Mouse (Mus musculus) lung, postnatal 4 days (tissue): ENCODE results near the gene Itga5.
A peak's percentile ranks its signal among the peaks of the same experiment; 100 is the strongest.
"Not testable (repeated sequence)": the region's sequence is repeated elsewhere in the genome, so short reads cannot be mapped to it uniquely, and the experiment has no call there.

Experiments
- DNase-seq, 2 experiments: peaks; one replicate each; pipeline ENCODE4 v3.0.0; 2021

The Itga5 gene

DNA sequence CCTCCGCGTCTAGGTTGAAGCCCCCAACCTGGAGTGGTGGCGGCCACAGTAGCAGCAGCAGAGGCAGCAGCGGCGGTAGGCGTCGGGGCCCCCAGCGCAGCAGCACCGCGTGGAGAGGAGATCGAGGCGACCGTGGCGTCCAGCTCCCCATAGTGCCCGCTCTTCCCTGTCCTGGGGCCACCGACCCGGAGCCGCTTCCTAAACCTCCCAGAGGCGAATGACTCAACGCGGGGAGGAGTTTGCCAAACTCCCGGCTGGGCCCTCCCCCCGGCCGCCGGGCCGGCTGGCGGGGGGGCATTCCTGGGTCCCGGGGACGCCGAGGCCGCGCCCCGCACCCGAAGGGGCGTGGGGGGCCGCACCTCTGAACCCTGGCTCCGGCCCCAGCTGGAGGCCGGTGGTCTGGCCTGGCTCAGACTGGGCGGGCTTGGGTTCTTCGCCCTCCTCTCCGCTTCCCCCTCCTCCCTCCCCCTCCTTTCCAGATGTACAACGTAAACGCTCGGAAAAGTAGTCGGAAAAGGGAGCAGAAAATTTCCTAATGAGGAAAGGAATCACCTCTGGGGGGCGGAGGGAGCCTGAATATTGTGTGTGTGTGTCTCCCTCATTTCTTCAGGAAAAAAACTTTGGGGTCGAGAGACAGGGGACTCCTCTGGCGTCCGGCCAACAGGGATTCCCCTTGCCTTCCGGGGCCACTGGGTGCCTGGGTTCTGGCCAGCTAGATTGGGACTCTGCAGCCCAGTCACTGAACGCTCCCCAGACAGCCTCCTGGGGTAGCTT is at the start of gene Itga5:
TSS of gene Itga5 (minus strand) at position 388 of the 774 bp plus-strand sequence.
- DNase-seq, result peak; percentile 83 to 86

DNA sequence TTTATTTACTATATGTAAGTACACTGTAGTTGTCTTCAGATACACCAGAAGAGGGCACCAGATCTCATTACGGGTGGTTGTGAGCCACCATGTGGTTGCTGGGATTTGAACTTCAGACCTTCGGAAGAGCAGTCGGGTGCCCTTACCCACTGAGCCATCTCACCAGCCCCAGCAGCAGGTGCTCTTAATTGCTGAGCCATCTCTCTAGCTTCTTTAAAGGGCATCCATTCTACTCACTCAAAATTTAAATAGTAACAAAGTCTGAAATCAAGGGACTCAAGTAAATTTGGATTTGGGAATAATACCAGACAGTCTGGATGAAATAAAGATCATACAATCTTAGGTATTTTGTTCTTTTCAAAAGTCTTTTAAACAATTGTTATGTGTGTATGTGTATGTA is 39.0 kb upstream of the Itga5 start:
- DNase-seq, result not testable (repeated sequence)

DNA sequence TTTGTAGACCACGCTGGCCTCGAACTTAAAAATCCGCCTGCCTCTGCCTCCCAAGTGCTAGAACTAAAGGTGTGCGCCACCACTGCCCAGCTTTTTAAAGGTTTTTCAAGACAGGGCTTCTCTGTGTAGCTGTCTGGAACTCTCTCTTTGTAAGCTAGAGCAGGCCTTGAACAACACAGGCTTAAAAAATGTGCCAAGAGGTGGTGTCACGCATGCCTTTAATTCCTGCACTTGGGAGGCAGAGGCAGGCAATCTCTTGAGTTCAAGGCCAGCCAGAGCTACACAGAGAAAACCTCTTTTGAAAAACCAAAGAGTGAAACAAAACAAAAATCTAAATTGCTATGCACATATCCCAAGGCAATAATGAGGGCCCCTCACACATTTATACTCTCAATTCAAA is 34.8 kb upstream of the Itga5 start:
- DNase-seq, result no peak

DNA sequence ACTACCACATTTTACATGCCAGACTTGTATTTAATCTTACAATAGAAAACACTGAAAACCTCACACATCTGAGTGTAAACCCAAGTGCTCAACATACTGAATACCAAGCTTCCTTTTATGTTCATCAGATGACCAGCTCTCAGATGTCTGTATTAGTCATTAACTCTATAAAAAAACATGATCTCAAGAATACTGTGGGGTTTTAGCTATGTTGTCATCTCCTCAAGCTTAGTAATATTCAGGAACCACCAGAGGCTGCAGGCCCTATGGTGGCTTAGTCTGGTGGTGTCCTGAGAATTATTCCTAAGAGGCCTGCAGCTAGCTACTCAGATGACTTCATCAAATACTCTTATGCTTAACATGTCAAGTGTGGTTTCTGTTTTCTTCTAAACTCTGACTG is 27.0 kb upstream of the Itga5 start:
- no peak for DNase-seq

DNA sequence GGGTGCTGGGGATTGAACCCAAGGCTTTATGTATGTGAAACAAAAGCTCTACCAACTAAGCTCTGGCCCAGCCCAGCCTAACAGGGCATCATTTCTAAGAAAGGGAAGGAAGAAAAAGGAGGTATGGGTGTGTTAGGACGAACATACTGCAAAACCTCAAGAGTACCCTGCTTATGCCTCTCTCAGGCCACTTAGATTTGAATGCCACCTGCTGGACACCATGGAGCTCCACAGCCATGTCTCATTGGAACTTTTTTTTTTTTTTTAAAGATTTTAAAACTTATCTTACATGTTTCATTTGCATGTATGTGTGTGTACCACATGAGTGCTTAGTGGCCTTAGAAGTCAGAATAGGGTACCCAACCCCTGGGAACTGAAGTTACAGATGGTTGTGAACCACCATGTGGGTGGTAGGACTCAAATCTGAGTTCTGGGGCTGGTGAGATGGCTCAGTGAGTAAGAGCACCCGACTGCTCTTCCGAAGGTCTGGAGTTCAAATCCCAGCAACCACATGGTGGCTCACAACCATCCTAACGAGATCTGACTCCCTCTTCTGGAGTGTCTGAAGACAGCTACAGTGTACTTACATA is 22.1 kb upstream of the Itga5 start:
- no peak for DNase-seq

DNA sequence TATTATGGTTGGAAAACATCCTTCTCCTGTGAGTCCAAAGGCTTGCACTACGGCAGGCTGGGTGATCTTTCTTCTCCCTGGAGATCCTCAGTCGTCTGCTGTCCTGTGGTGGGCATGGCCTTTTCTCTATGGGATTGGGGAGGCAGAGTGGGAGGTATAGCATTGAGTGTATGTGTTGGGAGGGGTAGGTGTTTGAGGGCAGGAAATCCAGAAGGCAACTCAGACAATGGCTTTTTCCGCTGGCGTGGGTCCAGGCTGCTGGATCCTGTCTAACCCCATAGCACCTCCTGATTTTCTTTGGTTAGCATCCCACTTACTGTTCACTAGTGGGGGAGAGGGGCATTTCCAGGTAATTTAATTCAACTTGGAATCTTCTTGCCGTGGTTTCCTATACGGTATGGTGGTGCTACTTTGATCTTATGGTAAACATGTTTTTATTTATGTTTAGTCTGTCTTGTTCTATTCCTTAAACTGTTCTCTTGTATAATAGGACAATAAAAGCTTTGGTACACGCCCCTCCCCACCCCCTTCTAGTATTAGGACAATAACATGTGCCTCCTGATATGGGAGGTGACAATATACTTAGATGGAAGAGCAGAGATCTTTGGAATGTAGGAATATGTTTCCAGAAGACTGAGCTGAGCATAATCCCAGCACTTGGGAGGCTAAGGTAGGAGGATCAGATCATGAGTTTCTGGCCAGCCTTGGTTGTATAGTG is 17.4 kb upstream of the Itga5 start:
- peak; percentile 81 to 88 for DNase-seq

DNA sequence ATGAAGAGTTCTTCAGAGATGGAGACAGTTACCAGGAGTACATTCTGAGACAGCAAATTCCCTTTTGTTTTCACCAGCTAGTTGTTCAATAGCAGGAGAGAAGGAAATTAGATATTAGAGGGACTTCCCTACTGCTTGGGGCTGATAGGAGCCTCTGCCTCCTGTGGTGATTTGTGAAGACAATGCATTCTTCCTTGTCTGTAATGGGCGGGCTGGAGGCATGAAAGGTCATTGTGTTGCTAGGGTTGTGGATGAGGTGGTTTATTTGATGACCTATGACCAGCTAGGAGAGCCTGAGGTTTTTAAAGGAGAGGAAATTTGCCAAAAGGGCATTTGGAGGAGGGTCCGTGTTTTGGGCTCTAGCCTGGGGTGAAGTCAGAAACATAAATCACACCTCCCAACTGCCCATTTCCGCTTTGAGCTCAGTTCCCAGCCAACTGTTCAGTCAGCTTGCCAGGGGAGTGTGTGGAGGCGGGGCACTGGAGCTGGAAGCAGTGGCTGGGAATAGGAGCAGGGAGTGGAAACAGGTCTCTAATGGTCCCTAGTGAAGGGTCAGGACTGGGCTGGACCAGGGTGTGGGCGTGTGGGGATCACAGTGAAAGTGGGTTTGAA is 16.3 kb upstream of the Itga5 start:
- peak; percentile 75 to 85 for DNase-seq

DNA sequence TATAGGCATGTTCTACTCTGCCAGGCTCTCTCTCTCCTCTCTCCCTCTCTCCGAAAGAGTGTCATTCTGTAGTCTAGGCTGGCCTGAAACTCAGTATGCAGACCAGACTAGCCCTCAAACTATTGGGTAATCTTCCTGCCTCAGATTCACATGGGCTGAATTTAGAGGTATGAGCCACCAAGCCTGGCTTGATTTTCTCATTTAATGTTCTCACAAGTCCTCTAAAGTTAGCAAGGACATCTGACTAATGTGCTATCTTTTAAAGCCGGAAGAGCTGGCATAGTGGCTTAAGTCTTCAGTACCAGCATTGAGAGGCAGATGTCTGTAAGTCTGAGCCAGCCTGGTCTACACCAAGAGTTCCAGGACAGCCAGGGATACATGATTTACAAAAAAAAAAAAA is 15.5 kb upstream of the Itga5 start:
- DNase-seq, result no peak

DNA sequence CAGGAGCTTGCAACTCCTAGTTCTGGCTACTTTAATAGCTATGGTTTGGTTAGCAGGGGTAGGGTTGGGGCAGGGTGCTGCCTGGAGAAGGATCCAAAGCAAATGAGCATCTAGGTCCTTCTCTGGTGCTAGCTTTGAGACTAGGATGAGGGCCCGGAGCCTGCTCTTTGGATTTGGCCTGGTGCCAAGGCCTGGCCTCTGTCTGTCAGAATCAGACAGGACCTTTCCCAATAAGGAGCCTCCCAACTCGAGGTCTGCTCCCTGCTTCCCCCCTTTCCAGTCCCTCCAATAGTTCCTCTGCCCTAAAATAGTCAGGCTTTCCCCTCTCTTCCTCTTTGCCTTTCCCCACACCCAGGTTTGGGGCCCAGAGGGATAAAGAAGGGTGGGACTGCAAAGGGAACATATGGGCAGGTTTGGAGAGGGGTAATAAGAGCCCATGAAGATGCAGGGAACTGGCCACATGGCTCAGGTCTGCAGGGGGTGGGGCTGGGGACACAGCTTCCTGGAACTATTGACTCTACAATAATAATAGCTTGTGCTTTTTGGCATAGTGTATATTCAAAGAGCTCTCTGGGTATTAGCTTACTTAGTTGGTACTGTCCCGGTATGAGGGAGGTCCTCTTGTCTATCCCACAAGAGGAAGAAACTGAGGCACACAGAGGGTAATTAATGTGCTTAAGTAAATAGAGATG is 12.2 kb upstream of the Itga5 start:
- DNase-seq, result no peak

DNA sequence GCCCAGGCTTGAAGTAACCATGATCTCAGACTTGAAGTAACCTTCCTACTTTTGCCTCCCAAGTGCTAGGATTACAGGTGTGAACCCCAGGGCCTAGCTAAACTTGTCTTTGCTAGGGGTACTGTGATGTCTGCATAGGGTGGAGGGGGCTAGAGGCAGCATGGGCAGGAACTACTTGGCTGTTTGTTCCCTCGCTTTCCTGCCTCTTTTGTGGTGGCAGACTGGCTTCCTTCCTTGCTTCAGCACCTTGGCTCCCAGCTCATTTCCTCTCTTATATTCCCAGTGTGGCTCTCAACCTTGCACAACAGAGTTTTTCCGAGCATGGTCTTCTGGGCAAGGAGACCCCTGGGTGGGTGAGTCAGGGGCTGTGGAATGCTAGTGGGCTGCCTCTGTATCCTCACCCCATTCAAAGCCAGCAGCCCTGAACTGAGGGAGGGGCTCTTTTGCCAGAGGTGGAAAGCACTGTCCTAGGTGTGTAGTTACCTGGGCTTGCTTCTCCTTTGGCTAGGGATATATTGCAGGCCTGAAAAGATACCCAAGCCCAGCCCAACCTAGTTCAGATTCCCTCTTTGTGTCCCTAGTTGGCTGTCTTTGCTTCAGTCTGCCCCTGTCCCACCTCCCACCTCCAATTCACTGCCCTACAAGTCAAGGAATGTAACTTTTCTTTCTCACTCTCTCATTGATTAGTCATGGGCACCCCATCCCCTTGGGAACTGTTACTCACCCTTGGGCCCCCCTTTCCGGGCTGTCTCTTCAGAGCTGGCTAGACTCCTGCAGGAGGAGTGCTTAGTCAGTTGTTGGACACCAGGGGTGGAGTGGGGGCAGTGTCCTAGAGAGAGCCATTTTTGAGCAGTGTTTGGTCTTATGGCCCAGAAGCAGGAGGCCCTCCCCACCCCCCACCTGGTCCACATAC is 11.4 kb upstream of the Itga5 start:
- peak; percentile 18 to 47 for DNase-seq

DNA sequence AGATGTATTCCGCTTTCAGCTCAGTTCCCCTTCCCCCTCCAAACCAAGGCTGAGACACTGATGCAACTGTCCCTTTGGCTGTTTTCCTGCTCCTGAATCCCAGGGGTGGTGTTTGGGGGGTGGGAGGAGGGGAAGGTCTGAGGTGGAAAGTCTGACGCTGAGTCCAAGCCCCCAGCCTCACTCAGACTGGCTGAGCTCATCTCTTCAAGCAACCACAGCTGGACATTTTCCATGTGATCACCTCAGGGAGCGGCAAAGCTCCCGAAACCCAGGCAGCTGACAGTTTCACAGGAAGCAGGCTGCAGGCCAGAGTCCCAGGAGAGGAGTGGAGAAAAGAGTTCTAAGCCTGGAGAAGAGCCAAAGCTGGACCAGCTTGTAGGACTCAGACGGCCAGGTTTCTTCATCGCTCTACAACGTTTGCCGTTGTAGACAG is 10.3 kb upstream of the Itga5 start:
- peak; percentile 15 to 44 for DNase-seq

DNA sequence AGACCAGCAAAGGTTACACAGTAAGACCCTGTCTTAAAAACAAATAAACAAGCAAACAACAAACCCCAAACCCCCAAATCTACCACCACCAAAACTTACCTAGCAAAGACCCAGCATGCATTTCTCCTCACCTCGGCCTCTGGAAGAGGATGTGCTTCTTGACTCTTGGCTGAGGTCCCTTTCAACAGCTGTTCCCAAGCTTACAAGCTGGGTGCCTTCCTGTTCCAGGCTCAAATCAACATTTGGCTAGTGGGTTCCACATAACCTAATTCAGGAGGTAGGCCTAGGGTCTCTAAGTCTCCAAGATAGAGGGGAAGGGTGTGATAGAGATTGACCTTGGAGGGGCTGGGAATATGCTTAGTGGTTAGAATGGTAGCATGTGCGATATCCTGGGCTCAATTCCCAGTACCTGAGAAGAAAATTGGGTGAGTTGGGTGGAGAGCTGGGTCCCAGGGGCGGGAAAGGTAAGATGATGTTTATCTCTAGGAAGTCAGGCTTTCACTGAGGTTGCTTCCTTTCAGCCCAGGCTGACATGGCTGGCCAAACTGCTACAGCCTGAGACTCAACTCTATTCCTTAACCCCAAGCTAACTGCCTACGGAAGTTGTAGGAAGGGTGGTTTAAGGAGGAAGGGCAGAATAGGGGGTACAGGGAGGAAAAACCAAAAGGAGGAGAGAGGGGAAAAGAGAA is 8.7 kb upstream of the Itga5 start:
- DNase-seq, result no peak

DNA sequence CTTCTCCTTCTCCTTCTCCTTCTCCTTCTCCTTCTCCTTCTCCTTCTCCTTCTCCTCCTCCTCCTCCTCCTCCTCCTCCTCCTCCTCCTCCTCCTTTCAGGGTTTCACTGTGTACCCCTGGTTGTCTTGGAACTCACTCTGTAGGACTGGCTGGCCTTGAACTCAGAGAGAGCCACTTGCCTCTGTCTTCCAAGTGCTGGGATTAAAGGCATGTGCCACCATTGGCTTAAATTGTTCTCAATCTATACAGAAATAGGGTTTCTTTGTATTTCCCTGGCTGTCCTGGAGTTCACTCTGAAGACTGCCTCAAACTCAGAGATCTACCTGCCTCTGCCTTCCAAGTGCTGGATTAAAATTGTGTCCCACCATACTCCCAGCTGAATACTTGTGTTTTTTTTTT is 5.9 kb upstream of the Itga5 start:
- DNase-seq, result no peak

DNA sequence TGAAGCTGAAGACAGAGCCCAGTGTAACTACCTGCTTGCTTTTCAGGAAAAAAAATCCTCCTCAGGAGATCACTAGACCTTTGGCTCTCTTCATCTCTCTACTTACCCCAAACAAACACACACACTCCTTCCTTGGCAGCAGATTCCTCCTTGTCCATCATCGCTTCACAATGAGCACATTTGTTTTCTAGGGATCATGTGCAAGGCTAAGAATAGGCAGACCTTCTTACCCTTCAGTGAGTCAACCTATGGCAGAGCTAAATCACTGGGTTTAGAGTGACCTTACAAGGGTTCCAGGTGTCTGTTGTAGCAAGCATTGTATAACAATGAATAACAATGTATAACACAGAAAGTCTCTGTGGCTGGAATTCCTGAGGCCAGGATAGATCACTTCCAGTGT is 5.2 kb upstream of the Itga5 start:
- no peak for DNase-seq

DNA sequence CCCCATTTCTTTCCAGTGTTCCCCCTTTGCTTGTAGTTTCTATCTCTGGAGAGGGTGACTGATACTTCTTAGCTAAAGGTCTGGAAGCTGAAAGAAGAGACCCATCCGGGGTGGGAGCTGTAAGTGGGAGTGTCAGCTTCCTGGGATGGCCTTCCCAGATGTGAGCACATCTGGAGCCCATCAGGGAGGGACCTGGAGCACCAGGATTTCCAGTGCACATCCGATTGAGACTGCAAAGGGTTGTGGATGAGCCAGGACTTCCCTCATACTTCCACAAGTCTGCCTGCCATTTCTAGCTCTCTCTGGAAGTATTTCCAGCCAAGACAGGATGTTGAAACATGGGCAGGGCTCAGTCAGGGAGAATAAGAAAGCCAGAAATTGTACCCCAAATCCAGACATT is 4.6 kb upstream of the Itga5 start:
- DNase-seq, result no peak

DNA sequence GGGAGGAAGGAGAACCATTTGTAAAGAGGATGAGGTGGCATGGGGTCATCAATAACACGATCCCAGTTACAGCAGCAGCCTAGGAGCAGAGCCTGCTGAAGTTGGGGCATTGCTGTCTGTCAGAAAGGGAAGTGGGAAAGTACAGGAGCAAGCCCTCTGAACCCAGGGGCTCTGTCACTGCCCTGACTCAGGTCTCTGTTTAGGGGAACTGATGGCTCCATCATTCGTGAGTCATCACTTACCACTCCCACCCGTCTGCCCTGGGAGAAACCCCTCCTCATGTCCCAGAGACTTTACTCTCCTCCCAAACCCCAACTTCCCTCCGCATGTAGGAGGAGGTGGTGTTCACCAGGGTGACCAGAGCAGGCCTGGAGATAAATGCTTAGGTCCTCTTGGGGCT is 3.9 kb upstream of the Itga5 start:
- peak in 1 of 2 experiments; percentile 34 for DNase-seq

DNA sequence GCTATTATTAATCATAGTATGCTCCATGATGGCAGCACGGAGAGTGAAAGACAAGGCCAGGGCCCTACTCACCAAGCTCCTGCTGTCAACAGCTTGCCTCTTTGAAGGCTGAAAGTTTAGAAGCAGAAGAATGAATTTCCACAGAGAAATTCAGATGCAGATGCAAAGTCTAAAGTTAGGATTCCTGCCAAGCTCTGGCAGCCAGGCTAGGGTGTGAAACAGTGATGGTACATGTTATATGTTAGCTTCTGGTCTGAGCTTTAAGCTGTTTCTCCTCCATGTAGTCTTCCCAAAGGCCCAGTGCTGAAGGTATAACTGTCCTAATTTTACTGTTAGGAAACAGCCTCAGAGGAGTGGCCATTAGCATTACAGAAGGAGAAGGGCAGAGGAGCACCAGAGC is 2.6 kb upstream of the Itga5 start:
- DNase-seq, result no peak

DNA sequence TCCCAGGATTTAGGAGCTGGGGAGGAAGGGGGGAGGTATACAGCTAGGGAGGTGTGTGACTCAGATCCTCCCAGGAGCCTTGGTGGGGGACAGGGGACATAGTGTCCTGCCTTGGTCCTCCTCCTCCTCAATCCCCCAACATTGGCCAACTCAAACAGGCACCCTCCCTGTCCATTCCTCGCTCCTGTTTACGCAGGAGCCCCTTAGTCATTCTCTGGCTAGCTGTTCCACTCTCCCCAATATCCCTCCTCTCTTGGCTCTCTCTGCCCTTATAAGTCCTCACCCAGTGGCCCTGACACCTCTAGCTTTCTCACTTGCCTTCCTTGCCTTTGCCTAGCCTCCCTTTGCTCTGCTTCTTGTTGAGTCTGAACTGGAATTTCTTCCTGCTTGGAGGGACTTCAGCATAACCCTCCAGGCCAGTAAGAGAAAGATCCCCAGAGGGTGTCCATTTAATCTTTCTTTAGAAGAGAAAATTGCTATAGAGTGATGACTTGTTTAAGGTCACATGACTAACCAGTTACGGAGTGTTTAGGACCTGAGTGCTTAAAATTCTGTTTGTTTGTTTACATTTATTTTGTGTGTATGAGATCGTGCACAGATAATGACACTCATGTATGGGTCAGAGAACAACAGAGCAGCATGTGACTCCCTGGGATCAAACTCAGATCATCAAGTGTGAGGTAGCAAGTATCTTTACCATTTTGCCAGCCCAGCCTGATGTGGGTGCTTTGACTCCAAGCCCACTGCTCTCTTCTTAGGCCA is 1.8 kb upstream of the Itga5 start:
- DNase-seq, result no peak

DNA sequence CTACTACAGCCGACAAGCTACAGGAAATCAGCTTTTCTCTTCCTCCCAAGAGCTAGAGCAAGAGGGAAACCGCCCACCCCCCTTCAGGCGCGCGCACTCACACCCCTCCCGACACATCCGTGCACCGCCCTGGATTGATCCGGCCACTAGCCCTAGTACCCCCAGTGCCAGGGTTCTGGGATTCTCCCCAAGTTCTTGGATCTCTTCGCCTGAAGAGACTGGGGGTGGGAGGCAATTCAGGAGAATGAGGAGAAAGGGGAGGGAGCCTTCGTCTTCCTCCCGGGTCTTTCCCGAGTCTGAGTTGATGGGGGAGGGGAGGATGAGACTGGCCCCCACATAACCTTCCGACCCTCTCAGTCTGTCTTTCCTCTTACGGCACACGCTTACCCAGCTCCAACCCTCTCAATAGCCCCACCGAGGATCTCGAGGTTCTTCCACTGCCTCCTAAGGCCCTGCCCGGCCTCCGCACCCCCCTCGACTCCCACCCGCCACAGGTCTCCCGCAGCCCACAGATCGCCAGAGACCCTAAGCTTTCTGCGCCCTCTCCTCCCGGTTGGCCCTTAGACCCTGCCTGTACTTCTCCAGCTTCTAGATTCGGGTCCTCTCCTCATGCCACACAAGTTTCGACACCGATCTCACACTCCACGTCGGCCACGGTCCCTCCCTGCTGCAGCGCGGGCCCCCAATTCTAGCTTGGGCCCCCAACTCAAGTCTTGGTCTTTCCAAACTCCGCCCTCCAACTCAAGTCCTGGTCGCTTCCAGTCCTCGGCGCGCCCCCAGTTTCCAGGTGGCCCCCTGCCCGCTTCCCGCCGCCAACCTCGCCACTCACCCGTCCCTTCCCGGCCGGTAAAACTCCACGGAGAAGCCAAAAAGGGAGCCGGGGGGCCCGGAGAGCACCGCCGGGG is 840 bp downstream of the Itga5 start:
- DNase-seq, result peak; percentile 65
